Mouse (Mus musculus): ENCODE results near the gene Krtap1-5. TPM values are rescaled to one million over a fixed set of nuclear protein-coding genes. Genes with fewer than 3 reads are reported as not detected.
"Not testable (repeated sequence)": the region's sequence is repeated elsewhere in the genome, so short reads cannot be mapped to it uniquely, and the experiment has no call there.

Gene Krtap1-5
- polyA plus RNA-seq (2014; fragmentation: Nextera tagmentation; extraction: Ambion mirVana) = not detected in 2 replicates

DNA sequence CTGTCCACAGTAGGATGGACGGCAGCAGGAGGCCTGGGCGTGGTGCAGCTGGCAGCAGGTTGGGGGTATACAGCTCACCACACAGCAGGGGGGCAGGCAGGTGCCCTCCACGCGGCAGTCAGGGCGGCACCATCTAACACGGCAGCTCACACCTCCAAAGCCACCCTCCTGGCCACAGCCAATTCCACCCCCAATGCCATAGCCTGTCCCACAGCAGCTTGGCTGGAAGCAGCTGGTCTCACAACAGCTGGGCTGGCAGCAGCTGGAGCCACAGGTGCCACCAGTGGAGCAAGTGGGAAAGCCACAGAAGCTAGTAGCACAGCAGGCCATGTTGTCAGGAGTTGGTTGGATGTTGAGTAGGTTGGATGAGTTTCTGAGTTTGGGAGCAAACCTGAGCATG, at the start of gene Krtap1-5:
Gene Krtap1-5, minus strand, starts transcription at position 381 of the 400 bp plus-strand sequence.
- no peak for ATAC-seq (ENCODE audit: insufficient number of reproducible peaks, insufficient read depth, low FRiP score, low read depth)
- Histone ChIP-seq H3K9ac (ENCODE audit: low read length) (no peak within 1 kb of the TSS), H3K36me3 (ENCODE audit: control insufficient read depth, insufficient read depth, low read length) (no peaks in the 10 kb centered on the region), H3K9me3 (ENCODE audit: control insufficient read depth, low read length) (no peaks in the 10 kb centered on the region), H3K4me2 (ENCODE audit: low read length) (no peak within 1 kb of the TSS), H3K4me3 (ENCODE audit: control insufficient read depth in 1 of 2, insufficient read depth in 1 of 2, low read depth in 1 of 2, low read length in 2 of 2) (no peak within 1 kb of the TSS), H3K27me3 (ENCODE audit: control insufficient read depth, insufficient read depth, low read length) (no peaks in the 10 kb centered on the region), H3K27ac (replicated peaks in 1 of 2; ENCODE audit: control insufficient read depth in 1 of 2, insufficient read depth in 1 of 2, low read depth in 2 of 2, low read length in 2 of 2) (no peak within 1 kb of the TSS), H3K4me1 (ENCODE audit: control insufficient read depth in 2 of 2, insufficient read depth in 2 of 2, low read length in 2 of 2) (no peaks in the 10 kb centered on the region)
- WGBS = 74% methylated on average over 6 of the region's 6 CpGs

GRCm38 (mm10) chr11:99628138-99628537, 47.3 kb upstream of the Krtap1-5 start, which contains the start of gene Krtap4-1:
Krtap4-1 (minus strand) TSS chr11:99628238.
- ATAC-seq (ENCODE audit: insufficient number of reproducible peaks, insufficient read depth, low FRiP score, low read depth) = no peak
- H3K27ac ChIP-seq (replicated peaks in 1 of 2; ENCODE audit: control insufficient read depth in 1 of 2, insufficient read depth in 1 of 2, low read depth in 2 of 2, low read length in 2 of 2) = no peak within 1 kb of the TSS
- H3K9ac ChIP-seq (ENCODE audit: low read length) = no peak within 1 kb of the TSS
- no peaks in the 10 kb centered on the region for H3K4me1 ChIP-seq (ENCODE audit: control insufficient read depth in 2 of 2, insufficient read depth in 2 of 2, low read length in 2 of 2)
- H3K4me3 ChIP-seq (ENCODE audit: control insufficient read depth in 1 of 2, insufficient read depth in 1 of 2, low read depth in 1 of 2, low read length in 2 of 2) = no peak within 1 kb of the TSS
- H3K4me2 ChIP-seq (ENCODE audit: low read length) = no peak within 1 kb of the TSS
- 69% methylated on average over 4 of the region's 4 CpGs for WGBS
- H3K27me3 ChIP-seq (ENCODE audit: control insufficient read depth, insufficient read depth, low read length) = no peaks in the 10 kb centered on the region
- H3K9me3 ChIP-seq (ENCODE audit: control insufficient read depth, low read length) = no peaks in the 10 kb centered on the region
- no peaks in the 10 kb centered on the region for H3K36me3 ChIP-seq (ENCODE audit: control insufficient read depth, insufficient read depth, low read length)

DNA sequence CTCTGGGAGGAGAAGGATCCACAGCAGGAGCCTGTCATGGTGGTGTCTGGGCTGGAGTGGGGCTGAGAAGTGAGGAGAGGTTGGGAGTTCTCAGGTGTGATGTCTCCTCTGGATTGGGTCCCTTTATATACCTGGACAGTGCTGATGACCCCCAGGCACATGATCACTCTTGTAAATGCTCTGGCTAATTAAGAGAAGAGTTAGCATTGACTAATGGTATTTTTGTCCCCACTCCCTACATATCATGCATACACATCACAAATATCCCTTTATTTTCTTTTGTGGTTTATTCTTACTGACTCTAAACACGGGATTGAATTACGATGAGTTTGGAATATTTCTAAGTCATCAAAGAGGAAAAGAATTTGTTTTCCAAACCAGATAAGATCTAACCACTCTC, 39.5 kb upstream of the Krtap1-5 start, which contains the start of gene Gm11562:
Gene Gm11562, minus strand, starts transcription at position 101 of the 400 bp plus-strand sequence.
- Histone ChIP-seq H3K27ac (replicated peaks in 1 of 2; ENCODE audit: control insufficient read depth in 1 of 2, insufficient read depth in 1 of 2, low read depth in 2 of 2, low read length in 2 of 2) (no peak within 1 kb of the TSS), H3K36me3 (ENCODE audit: control insufficient read depth, insufficient read depth, low read length) (no peaks in the 10 kb centered on the region), H3K27me3 (ENCODE audit: control insufficient read depth, insufficient read depth, low read length) (no peaks in the 10 kb centered on the region), H3K9me3 (ENCODE audit: control insufficient read depth, low read length) (no peaks in the 10 kb centered on the region), H3K4me3 (ENCODE audit: control insufficient read depth in 1 of 2, insufficient read depth in 1 of 2, low read depth in 1 of 2, low read length in 2 of 2) (no peak within 1 kb of the TSS), H3K4me1 (ENCODE audit: control insufficient read depth in 2 of 2, insufficient read depth in 2 of 2, low read length in 2 of 2) (no peaks in the 10 kb centered on the region), H3K4me2 (ENCODE audit: low read length) (no peak within 1 kb of the TSS), H3K9ac (ENCODE audit: low read length) (no peak within 1 kb of the TSS)
- no peak for ATAC-seq (ENCODE audit: insufficient number of reproducible peaks, insufficient read depth, low FRiP score, low read depth)
- 77% methylated on average over 2 of the region's 2 CpGs for WGBS

GRCm38 (mm10) chr11:99614796-99615363, 34.1 kb upstream of the Krtap1-5 start, which contains the start of gene Krtap2-4:
Krtap2-4 (minus strand) TSS chr11:99614846.
- H3K27ac ChIP-seq (replicated peaks in 1 of 2; ENCODE audit: control insufficient read depth in 1 of 2, insufficient read depth in 1 of 2, low read depth in 2 of 2, low read length in 2 of 2) = no peak within 1 kb of the TSS
- H3K4me1 ChIP-seq (ENCODE audit: control insufficient read depth in 2 of 2, insufficient read depth in 2 of 2, low read length in 2 of 2) = no peaks in the 10 kb centered on the region
- H3K9ac ChIP-seq (ENCODE audit: low read length) = no peak within 1 kb of the TSS
- WGBS = 64% methylated on average over 3 of the region's 3 CpGs
- H3K27me3 ChIP-seq (ENCODE audit: control insufficient read depth, insufficient read depth, low read length) = no peaks in the 10 kb centered on the region
- H3K4me3 ChIP-seq (ENCODE audit: control insufficient read depth in 1 of 2, insufficient read depth in 1 of 2, low read depth in 1 of 2, low read length in 2 of 2) = no peak within 1 kb of the TSS
- ATAC-seq (ENCODE audit: insufficient number of reproducible peaks, insufficient read depth, low FRiP score, low read depth) = no peak
- no peaks in the 10 kb centered on the region for H3K36me3 ChIP-seq (ENCODE audit: control insufficient read depth, insufficient read depth, low read length)
- H3K4me2 ChIP-seq (ENCODE audit: low read length) = no peak within 1 kb of the TSS
- no peaks in the 10 kb centered on the region for H3K9me3 ChIP-seq (ENCODE audit: control insufficient read depth, low read length)

DNA sequence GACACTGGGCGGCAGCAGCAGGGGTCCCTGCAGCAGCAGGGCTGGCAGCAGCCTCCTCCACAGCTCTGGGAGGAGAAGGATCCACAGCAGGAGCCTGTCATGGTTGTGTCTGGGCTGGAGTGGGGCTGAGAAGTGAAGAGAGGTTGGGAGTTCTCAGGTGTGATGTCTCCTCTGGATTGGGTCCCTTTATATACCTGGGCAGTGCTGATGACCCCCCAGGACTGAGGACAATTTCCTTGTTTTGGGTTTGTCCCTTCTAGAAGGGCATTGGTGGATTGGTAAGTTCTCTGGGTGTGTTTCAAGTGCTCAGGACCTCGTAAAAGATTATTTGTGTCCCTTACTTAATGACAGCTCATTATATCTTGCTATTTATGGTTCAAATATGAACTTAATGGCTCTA, 29.3 kb upstream of the Krtap1-5 start, which contains the start of gene Gm11937:
Gene Gm11937, minus strand, starts transcription at position 101 of the 400 bp plus-strand sequence.
- not testable (repeated sequence) for H3K27ac ChIP-seq (replicated peaks in 1 of 2; ENCODE audit: control insufficient read depth in 1 of 2, insufficient read depth in 1 of 2, low read depth in 2 of 2, low read length in 2 of 2); ATAC-seq (ENCODE audit: insufficient number of reproducible peaks, insufficient read depth, low FRiP score, low read depth); H3K9me3 ChIP-seq (ENCODE audit: control insufficient read depth, low read length); H3K27me3 ChIP-seq (ENCODE audit: control insufficient read depth, insufficient read depth, low read length); H3K9ac ChIP-seq (ENCODE audit: low read length); H3K36me3 ChIP-seq (ENCODE audit: control insufficient read depth, insufficient read depth, low read length); H3K4me3 ChIP-seq (ENCODE audit: control insufficient read depth in 1 of 2, insufficient read depth in 1 of 2, low read depth in 1 of 2, low read length in 2 of 2); H3K4me2 ChIP-seq (ENCODE audit: low read length); H3K4me1 ChIP-seq (ENCODE audit: control insufficient read depth in 2 of 2, insufficient read depth in 2 of 2, low read length in 2 of 2)
- WGBS = 56% methylated on average over 1 of the region's 2 CpGs

GRCm38 (mm10) chr11:99609126-99609525, 28.3 kb upstream of the Krtap1-5 start:
- no peak overlapping the region for H3K4me2 ChIP-seq (ENCODE audit: low read length)
- no peak overlapping the region for H3K27ac ChIP-seq (replicated peaks in 1 of 2; ENCODE audit: control insufficient read depth in 1 of 2, insufficient read depth in 1 of 2, low read depth in 2 of 2, low read length in 2 of 2)
- no peaks in the 10 kb centered on the region for H3K27me3 ChIP-seq (ENCODE audit: control insufficient read depth, insufficient read depth, low read length)
- WGBS = 56% methylated on average over 1 of the region's 1 CpGs
- H3K4me1 ChIP-seq (ENCODE audit: control insufficient read depth in 2 of 2, insufficient read depth in 2 of 2, low read length in 2 of 2) = no peaks in the 10 kb centered on the region
- H3K9me3 ChIP-seq (ENCODE audit: control insufficient read depth, low read length) = no peaks in the 10 kb centered on the region
- no peak overlapping the region for H3K9ac ChIP-seq (ENCODE audit: low read length)
- no peak for ATAC-seq (ENCODE audit: insufficient number of reproducible peaks, insufficient read depth, low FRiP score, low read depth)
- no peak overlapping the region for H3K4me3 ChIP-seq (ENCODE audit: control insufficient read depth in 1 of 2, insufficient read depth in 1 of 2, low read depth in 1 of 2, low read length in 2 of 2)
- no peaks in the 10 kb centered on the region for H3K36me3 ChIP-seq (ENCODE audit: control insufficient read depth, insufficient read depth, low read length)

DNA sequence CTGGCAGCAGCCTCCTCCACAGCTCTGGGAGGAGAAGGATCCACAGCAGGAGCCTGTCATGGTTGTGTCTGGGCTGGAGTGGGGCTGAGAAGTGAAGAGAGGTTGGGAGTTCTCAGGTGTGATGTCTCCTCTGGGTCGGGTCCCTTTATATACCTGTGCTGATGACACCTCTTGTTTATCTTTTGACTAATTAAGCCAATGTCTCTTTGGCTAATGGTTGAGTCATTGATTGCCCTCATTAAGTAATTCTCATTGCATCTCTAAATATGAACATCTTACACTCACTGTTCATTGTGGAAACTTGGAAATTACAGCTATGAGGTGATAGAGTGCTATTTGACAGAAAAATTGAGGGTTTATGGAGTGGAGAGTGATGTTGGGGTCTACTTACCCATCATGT, 22.4 kb upstream of the Krtap1-5 start, which contains the start of gene Gm11938:
Gene Gm11938, minus strand, starts transcription at position 101 of the 400 bp plus-strand sequence.
- WGBS = 44% methylated on average over 1 of the region's 1 CpGs
- H3K9ac ChIP-seq (ENCODE audit: low read length); H3K4me3 ChIP-seq (ENCODE audit: control insufficient read depth in 1 of 2, insufficient read depth in 1 of 2, low read depth in 1 of 2, low read length in 2 of 2); H3K27me3 ChIP-seq (ENCODE audit: control insufficient read depth, insufficient read depth, low read length); H3K9me3 ChIP-seq (ENCODE audit: control insufficient read depth, low read length); ATAC-seq (ENCODE audit: insufficient number of reproducible peaks, insufficient read depth, low FRiP score, low read depth); H3K4me1 ChIP-seq (ENCODE audit: control insufficient read depth in 2 of 2, insufficient read depth in 2 of 2, low read length in 2 of 2); H3K27ac ChIP-seq (replicated peaks in 1 of 2; ENCODE audit: control insufficient read depth in 1 of 2, insufficient read depth in 1 of 2, low read depth in 2 of 2, low read length in 2 of 2); H3K4me2 ChIP-seq (ENCODE audit: low read length); H3K36me3 ChIP-seq (ENCODE audit: control insufficient read depth, insufficient read depth, low read length): not testable (repeated sequence)

GRCm38 (mm10) chr11:99597742-99598141, 16.9 kb upstream of the Krtap1-5 start, which contains the start of gene Krtap9-3:
Krtap9-3 (minus strand) TSS chr11:99598105.
- H3K4me1 ChIP-seq (ENCODE audit: control insufficient read depth in 2 of 2, insufficient read depth in 2 of 2, low read length in 2 of 2); H3K36me3 ChIP-seq (ENCODE audit: control insufficient read depth, insufficient read depth, low read length); H3K9me3 ChIP-seq (ENCODE audit: control insufficient read depth, low read length); H3K27me3 ChIP-seq (ENCODE audit: control insufficient read depth, insufficient read depth, low read length); H3K27ac ChIP-seq (replicated peaks in 1 of 2; ENCODE audit: control insufficient read depth in 1 of 2, insufficient read depth in 1 of 2, low read depth in 2 of 2, low read length in 2 of 2); ATAC-seq (ENCODE audit: insufficient number of reproducible peaks, insufficient read depth, low FRiP score, low read depth); H3K4me2 ChIP-seq (ENCODE audit: low read length); H3K4me3 ChIP-seq (ENCODE audit: control insufficient read depth in 1 of 2, insufficient read depth in 1 of 2, low read depth in 1 of 2, low read length in 2 of 2); H3K9ac ChIP-seq (ENCODE audit: low read length): not testable (repeated sequence)
- 72% methylated on average over 5 of the region's 6 CpGs for WGBS
